Mouse (Mus musculus) megakaryocyte-erythroid progenitor cell, adult 5-6 weeks (primary cell): ENCODE results near the gene Klrb1f. TPM values are rescaled to one million over a fixed set of nuclear protein-coding genes. Genes with fewer than 3 reads are reported as not detected.
"Not testable (repeated sequence)": the region's sequence is repeated elsewhere in the genome, so short reads cannot be mapped to it uniquely, and the experiment has no call there.

Source experiments
- ATAC-seq: replicated peaks from 2 replicates; pipeline ENCODE4 v1.8.0; 2016; ENCODE audit warnings: mild to moderate bottlenecking, inconsistent platforms; ENCODE audit not compliant: severe bottlenecking, poor library complexity, low FRiP score, low TSS enrichment
- total RNA-seq, 2 experiments: library from RNA; stranded (forward) in 1 of 2; stranded (reverse) in 1 of 2; fragments of 200-1000, 215-1000 nt in 1 of 2; fragments of >200 nt in 1 of 2; fragmentation: Nextera tagmentation in 1 of 2; gene quantifications; 2 replicates each; pipeline ENCODE4 v1.2.3; 2014 to 2017

Klrb1f gene
- total RNA-seq (2014; fragmentation: Nextera tagmentation) = 0.96 TPM in 1 of 2 replicates, not detected in the other
- 1.6 and 3.3 TPM in 2 replicates for total RNA-seq (2017)

DNA sequence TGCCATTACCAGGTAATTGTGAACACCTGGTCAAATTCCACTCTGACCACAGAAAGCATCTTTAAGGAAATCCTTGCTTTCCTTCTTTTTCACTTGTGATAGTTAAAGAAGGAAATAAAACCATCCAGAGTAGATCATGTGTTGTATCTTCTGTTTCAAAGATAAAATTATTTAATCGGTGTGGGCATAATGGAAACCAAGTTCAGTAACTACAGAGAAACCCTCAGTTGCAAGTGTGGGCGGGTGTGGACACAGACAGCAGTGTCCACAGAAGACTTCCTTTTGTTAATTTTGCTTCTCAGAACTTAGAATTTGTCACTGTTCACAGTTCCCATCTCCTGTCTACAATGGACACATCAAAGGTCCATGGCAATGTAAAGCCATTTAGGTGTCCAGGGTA, at the start of gene Klrb1f:
Klrb1f (plus strand) TSS at position 301 of the 400 bp plus-strand sequence.
- ATAC-seq = no peak

DNA sequence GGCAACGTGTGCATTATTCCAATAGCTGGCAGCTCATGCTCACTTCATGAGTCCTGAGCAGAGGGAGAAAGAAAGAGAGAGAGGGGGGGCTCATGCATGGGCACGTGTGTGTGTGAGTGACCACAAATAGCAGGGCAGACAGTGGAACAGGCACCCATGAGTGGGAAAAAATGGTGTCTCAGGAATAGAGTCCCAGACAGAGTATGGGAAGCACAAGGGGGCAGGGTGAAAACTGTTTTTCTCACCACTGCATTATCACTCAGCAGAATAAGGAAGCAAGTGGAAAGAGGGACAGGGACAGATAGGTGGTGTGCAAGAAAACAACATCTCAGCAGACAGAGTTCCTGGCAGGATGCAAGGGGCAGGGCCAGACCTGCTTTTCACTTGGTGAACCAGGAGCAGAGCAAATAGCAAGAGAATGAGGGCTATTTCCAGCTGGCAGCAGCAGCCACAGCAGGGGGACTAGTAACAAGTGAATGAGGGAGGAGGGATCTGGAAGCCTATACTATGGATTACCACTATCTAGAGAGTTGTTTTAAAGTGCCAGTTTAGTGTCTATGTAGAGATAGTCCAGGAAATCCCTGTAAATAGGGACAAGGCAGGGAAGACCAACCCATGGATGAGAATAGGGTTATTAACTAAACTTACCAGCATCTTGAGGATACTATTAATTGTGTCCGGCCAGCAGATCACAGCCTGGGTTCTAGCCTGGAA, 49.5 kb upstream of the Klrb1f start:
- ATAC-seq = peak; percentile 43

DNA sequence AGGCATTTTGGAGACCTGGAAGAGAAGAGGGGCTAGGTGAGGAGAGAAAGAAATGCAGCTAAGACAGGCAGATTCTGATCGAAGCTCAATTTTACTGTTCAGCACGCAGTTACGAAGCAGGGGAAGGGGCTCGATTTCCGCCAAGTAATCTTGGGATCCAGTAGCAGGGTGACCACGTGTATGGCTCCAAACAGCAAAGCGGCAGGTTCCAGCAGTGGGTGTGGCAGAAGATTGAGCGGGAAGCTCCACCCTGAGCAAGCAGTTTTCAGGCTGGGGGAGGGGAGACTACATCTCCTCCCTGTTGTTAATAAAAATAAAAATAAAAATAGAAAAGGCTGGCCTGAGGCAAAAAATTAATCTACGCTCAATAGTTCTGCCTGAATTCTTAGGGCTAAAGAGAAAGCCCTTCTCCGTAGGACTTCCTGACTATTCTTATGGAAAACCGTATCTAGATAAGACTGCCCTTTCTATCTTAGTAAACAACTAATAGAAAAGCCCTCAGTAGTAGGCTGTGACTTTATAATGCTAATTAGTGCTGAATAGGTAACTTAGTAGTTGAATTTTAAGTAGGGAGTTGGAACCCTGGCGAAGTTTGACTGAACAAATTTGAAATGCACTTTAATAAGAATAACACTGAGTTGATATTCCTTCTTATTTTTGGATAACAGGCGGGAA, 48.8 kb upstream of the Klrb1f start:
- no peak for ATAC-seq

DNA sequence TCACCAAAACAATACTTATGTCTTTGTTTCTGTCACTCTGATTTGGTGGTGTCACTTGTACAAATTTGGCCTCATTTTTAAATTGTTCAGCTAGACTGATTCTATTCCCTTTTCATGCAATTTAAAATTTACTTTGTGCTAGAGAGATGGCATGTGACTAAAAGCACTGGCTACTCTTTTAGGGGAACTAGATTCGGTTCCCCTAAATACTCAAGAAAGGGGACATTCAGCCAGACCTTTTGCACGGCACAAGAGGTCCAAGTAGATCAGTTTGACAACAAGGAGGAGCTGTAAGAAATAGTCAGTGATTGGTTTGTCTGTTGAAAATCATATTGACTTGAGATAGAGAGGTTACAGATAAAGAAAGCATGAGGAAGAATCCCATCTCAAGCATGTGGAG, 44.3 kb upstream of the Klrb1f start:
- no peak for ATAC-seq

DNA sequence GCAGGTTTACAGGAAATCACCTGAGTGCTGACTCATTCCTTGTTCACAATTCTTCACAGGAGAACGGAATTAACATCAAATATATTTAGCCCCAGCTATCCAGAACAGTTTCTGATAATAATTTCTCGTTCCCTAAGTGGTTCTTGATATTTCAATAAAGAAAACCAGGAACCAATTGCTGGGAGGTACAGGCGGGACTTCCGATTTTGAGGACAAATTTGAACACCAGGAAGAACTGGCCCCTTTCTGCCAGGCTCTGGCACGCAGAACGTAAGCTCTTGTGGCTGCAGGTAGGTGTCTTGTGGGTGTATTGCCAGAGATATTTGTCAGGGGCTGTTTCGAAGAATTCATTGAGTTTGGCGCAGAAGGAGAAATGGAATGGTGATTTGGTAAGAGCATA, 37.1 kb upstream of the Klrb1f start:
- no peak for ATAC-seq

DNA sequence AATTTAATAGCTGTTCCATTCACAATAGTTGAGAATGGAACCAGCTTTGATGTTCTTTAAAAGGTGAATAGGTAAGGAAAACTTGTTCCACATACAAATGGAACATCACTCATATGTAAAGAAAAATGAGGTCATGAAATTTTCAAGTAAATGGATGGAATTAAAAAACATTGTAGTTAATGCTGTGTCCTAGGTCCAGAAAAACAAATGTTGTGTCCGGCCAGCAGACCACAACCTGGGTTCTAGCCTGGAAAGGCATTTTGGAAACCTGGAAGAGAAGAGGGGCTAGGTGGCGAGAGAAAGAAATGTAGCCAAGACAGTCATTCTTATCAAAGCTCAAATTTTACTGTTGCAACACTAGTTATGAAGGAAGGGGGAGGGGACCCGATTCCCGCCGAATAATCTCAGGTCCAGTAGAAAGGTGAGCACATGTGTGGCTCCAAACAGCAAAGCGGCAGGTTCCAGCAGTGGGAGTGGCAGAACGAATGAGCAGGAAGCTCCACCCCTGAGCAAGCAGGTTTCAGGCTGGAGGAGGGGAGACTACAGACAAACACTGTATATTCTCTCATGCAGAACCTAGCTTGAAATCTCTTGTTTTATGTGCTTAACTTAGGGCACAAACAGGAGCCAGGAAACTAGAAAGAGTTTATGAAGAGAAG, 35.7 kb upstream of the Klrb1f start:
- not testable (repeated sequence) for ATAC-seq

DNA sequence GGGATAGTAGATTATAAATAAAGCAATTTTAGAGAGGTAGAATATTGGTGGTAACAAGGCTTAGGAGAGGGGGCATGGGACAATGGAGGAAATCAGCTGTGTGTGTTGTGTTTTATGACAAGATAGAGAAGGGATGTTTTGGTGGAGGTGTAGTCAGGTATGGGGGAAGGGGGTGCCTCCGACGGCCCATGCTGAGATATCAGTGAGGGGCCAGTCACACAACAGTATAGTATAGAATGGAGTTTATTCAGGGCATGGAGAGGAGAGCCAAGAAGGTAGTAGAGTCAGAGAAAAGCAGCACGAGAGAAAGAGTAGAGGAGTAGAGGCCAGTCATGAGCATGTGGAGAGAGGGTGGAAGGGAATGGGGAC, 35.2 kb upstream of the Klrb1f start:
- ATAC-seq = no peak

DNA sequence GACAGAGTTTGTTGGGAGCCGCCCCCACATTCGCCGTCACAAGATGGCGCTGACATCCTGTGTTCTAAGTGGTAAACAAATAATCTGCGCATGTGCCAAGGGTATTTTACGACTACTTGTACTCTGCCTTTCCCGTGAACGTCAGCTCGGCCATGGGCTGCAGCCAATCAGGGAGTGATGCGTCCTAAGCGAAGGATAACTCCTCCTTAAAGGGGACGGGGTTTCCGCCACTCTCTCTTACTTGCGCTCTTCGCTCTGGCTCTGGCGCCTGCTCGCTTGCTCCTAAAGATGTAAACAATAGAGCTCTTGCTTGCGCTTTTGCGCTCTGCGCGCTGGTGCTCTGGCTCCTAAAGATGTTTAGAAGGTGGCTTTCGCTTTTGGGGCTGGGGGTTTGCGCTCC, 33.7 kb upstream of the Klrb1f start:
- not testable (repeated sequence) for ATAC-seq

DNA sequence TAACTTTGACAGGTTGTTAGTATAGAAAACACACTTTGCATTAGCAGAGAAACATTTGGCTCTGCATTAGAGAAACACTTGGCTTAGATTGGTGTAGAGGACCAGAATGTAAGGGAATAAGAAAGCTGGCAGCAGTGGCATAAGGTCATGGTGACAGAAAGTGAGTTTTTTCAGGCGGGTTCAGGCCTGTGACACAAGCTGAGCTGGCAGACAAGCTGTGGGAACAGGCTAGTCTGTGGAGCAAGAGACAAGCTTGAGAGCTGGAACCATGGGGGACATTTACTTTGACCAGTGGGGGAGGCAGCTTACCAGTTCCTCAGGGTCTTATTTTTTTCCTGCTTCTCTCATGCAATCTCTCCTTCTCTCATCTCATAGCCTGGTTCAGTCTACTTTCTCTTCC, 32.7 kb upstream of the Klrb1f start:
- ATAC-seq = no peak

DNA sequence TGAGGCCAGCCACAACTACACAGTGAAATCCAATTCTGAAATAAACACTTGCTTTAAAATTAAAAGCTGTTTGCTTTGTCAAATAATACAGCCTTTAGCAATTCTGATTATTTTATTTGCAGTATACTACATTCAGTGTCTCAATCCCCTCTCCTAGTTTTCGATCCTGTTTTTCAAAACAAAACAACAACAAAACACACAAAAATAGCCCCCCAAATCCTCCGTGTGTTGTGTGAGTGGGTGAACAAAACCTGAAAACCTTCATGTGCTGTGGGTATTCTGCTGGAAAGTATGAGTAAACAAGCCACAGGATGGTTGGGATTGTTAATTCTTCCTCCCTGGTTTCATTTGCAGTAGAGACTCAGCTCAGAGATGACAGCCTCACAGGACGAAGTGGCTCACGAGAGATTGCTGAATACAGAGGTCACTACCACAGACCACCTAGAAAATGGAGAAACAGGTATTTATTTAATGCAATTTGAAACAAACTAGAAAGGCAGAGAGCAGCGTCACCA, 31.9 kb upstream of the Klrb1f start:
- ATAC-seq = no peak

DNA sequence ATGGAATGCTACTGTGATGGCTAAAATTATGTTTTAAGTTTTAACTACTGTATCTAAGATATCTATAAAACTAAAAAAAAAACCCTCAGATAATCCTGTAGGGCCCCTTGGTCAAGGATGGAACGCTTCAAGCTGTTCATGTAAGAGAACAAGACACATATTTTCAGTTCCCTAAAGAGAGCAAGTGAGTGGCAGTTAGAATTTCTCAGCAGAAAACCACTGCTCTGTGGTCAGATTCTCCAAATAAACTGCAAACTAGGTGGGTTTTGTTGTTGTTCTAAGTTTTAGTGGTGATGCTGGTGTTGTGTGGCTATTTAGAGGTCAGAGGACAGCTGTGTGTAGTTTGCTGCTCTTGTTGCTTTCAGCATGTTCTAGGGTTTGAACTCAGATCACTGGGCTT, 31.3 kb upstream of the Klrb1f start:
- no peak for ATAC-seq

DNA sequence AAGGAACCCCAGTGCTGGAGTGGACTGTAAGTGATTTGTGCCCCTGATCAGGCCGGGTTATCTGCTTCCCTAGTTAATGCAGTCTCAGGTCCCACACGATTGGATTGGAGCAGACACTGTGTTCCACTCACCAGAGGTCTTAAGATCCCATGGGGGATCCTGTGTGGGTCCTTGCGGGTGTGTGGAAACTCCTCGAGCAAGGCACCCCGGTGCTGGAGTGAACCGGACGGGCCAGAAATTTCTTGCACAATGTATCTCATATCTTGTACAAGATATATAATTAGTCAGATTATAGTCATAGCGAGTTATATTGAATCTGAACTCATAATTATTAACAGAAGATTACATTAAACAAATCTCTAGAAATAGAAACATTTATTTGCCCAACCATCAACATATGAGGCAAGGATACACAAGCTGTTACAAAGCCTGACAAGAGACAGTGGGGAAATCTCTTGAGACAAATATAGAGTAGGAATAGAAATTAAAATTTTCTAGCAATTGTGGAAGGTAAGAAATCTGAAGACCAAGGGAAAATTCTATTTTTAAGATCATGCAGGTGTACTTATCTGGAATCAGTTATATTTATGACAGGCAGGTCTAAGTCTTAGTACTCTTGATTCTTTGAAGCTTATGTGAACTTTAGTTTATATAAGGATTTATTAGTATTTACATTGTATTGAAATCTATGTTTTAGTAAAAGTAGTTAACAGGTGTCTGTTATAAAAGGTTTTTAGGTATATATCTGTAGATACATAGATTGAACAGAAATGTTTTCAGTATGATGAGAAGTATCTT, 18.1 kb upstream of the Klrb1f start:
- no peak for ATAC-seq

DNA sequence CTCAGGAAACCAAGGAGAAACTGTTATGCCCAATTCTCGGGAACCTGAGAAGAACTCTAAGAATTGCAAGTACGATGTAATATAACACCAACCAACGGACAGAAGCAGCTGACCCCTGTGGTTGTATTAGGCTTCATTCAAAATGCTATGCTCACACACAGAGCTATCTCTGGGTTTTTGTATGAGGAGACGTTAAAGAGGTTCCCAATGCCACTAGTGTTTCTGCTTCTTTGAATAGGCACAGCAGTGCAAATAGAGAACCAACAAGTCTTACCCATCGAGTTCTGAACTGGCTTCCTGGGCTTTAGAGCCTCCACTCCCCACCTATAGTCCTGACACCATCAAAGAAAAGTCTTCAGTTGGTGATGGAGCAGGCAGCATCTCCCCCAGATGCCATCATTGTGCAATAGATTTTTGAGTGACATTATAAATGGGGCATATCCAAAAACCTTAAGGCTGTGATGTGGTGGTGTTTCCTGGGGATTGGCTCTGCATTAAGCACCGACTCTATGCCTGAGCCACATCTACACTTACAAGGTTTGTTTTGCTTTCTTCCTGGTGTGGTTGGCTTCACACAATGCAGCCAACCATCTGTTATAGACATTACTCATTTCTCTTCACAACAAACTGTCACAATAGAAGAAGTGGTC, 15.4 kb upstream of the Klrb1f start:
- no peak for ATAC-seq

DNA sequence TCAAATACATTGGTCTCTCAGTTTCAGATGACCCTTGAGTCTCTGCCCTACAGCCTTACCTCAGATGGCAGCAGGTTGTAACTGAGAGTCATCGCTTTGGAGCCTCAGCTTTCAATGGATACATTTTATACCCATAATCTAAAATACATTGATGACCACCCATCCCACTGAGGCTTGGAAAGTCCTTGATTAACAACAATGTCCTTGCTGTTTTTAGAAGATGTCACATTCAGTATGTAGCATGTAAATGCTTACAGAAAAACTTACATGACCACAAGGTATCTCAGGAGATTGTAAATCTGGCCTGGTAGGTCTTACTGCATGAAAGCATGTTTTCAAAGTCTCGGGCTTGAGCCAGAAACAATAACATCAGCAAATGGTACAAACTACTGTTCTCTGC, 14.7 kb upstream of the Klrb1f start:
- ATAC-seq = no peak

DNA sequence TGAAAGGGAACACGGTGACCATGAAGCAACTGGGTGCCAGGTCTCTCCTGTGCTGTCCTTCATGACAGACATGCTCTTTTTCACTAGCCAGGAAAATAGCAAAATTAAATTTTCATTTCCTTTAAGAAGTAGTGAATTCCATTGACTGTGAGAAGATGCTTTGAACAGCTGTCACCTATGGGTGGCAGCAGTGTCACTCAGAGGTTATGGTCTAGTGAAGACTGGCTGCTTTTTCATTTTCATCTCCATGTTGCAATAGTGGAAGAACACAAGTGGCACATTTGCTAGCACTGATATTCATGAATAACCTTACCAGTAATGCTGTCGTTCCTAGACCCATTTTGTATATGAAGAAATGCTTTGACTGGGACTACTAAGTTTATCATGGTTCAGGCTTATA, 12.3 kb upstream of the Klrb1f start:
- peak; percentile 86 for ATAC-seq

DNA sequence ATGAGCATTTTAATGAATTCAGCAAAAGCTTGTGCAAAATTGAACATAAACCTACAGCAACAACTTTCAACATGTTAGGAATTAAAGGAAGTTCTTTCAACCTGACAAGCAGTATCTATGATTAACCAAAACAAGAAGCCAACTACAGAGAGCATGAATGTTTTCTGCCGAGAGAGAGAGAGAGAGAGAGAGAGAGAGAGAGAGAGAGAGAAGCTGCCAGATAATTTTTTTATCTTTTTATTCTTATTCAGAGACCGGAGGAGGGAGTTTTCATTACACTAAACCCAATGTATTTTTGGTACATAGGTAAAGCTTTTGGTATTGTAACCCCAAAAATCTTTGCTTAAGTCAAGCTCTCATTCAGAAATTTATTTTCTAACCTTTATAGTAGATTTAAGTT, 10.7 kb upstream of the Klrb1f start:
- no peak for ATAC-seq

DNA sequence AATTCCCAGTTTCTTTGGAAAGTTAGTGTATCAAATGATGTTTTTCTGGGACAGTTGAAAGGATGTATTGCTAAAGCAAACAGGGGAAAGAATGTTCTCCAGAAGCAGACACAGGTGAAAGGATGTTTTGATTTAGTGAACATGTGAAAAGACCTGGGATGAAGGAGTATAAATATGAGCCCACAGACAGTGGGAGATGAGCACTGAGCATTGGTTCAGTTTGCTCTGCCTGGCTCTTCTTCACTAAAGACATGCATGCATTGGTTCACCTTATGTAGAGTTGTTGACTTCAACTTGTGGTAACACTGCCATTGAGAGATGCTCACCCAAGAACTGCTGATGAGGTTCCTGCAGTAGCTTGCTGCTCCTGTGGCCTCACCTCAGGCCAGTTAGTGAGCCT, 9.4 kb upstream of the Klrb1f start:
- ATAC-seq = no peak

DNA sequence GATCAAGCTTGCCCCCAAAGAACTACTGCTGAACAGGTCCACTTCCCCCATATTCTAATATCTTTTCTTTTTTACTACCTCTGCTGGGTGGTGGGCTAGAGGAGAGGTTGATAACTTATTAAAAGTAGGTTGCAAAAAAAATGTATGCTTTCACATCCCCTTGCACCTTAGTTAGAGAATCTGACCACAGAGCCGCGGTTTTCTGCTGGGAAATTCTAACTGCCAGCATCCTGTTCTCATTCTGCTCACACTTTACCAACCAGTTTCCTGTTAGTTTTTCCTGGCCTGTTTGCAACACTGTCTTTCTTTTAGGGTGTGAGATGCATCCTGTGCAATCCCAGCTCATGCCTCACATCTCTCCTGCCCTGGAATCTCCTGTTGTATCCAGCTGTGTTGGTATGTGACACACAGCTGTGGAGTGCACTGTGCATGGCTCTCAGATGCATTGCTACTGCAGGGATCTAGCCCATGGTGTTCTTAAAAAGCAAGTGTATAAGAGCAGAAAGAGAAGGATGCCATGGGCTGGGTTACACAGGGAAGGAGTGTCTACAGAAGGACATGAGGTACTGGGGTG, 8.7 kb upstream of the Klrb1f start:
- 0 out of 2 replicates have a peak, but pooled peaks have one; percentile 28 for ATAC-seq

DNA sequence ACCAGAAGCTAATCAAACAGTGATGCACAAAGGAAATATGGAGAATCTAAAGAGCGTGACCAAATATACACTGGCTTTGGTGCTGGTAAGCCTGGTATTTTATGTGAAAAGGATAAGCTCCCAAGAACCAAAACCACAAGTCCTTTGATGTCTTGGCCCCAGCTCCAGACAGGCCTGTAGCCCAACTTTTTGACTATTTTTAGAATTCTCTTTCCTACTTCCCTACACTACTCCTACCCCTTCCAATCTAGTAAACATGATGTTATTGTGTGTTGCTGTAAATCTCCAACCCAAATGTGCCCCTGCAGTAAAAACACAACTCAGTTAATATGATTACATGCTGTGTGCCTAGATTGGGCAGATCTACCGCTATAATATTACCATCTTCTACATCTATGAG, 4.2 kb upstream of the Klrb1f start:
- no peak for ATAC-seq
